Mouse (Mus musculus): ENCODE data around the gene Xlr3c. TPM values are rescaled to one million over a fixed set of nuclear protein-coding genes. Genes with fewer than 3 reads are reported as not detected.

Gene Xlr3c
- polyA plus RNA-seq, 1 experiment = not detected

Other genes with a start within 250 kb of the Xlr3c start
- gene Pnma5, start 228.3 kb downstream of the Xlr3c start, polyA plus RNA-seq (2012; ENCODE audit: insufficient read depth, low replicate concordance) = not detected in 2 replicates
- not detected in 2 replicates for gene Pnma3, start 200.6 kb downstream of the Xlr3c start, polyA plus RNA-seq (2012; ENCODE audit: insufficient read depth, low replicate concordance)
- not detected in 2 replicates for gene Xlr4a, start 182.9 kb downstream of the Xlr3c start, polyA plus RNA-seq (2012; ENCODE audit: insufficient read depth, low replicate concordance)
- gene Xlr3a, start 168.3 kb downstream of the Xlr3c start, polyA plus RNA-seq (2012; ENCODE audit: insufficient read depth, low replicate concordance) = not detected in 2 replicates
- gene Gm14685, start 148.3 kb downstream of the Xlr3c start, polyA plus RNA-seq (2012; ENCODE audit: insufficient read depth, low replicate concordance) = 0.03 TPM in 1 of 2 replicates, not detected in the other
- not detected in 2 replicates for gene Xlr5b, start 116.6 kb downstream of the Xlr3c start, polyA plus RNA-seq (2012; ENCODE audit: insufficient read depth, low replicate concordance)
- gene DXBay18, start 115.9 kb downstream of the Xlr3c start, polyA plus RNA-seq (2012; ENCODE audit: insufficient read depth, low replicate concordance) = not detected in 2 replicates
- gene Spin2d, start 88.4 kb downstream of the Xlr3c start, polyA plus RNA-seq (2012; ENCODE audit: insufficient read depth, low replicate concordance) = not detected in 2 replicates
- gene Xlr3b, start 73.2 kb downstream of the Xlr3c start, polyA plus RNA-seq (2012; ENCODE audit: insufficient read depth, low replicate concordance) = 0.17 TPM in 1 of 2 replicates, not detected in the other
- 0.91 TPM in 1 of 2 replicates, not detected in the other for gene Xlr4b, start 51.1 kb downstream of the Xlr3c start, polyA plus RNA-seq (2012; ENCODE audit: insufficient read depth, low replicate concordance)
- gene F8a, start 37.1 kb downstream of the Xlr3c start, polyA plus RNA-seq (2012; ENCODE audit: insufficient read depth, low replicate concordance) = 18.9 and 42.4 TPM in 2 replicates
- 2.7 TPM in 1 of 2 replicates, not detected in the other for gene Xlr4c, start 22.3 kb downstream of the Xlr3c start, polyA plus RNA-seq (2012; ENCODE audit: insufficient read depth, low replicate concordance)
- not detected in 2 replicates for gene Xlr5a, start 27.6 kb upstream of the Xlr3c start, polyA plus RNA-seq (2012; ENCODE audit: insufficient read depth, low replicate concordance)
- not detected in 2 replicates for gene Xlr5c, start 27.6 kb upstream of the Xlr3c start, polyA plus RNA-seq (2012; ENCODE audit: insufficient read depth, low replicate concordance)
- gene Gm45015, start 71.5 kb upstream of the Xlr3c start, polyA plus RNA-seq (2012; ENCODE audit: insufficient read depth, low replicate concordance) = not detected in 2 replicates
- 0.34 and 0.38 TPM in 2 replicates for gene Zfp275, start 77.2 kb upstream of the Xlr3c start, polyA plus RNA-seq (2012; ENCODE audit: insufficient read depth, low replicate concordance)
- gene Gm18336, start 133.3 kb upstream of the Xlr3c start, polyA plus RNA-seq (2012; ENCODE audit: insufficient read depth, low replicate concordance) = not detected in 2 replicates
- gene Zfp92, start 145.7 kb upstream of the Xlr3c start, polyA plus RNA-seq (2012; ENCODE audit: insufficient read depth, low replicate concordance) = not detected in 2 replicates
- gene Trex2, start 170.0 kb upstream of the Xlr3c start, polyA plus RNA-seq (2012; ENCODE audit: insufficient read depth, low replicate concordance) = not detected in 2 replicates
- gene Haus7, start 193.7 kb upstream of the Xlr3c start, polyA plus RNA-seq (2012; ENCODE audit: insufficient read depth, low replicate concordance) = 4.9 TPM in 1 of 2 replicates, not detected in the other
- not detected in 2 replicates for gene Bgn, start 218.2 kb upstream of the Xlr3c start, polyA plus RNA-seq (2012; ENCODE audit: insufficient read depth, low replicate concordance)
- gene Atp2b3, start 237.7 kb upstream of the Xlr3c start, polyA plus RNA-seq (2012; ENCODE audit: insufficient read depth, low replicate concordance) = 0.13 TPM in 1 of 2 replicates, not detected in the other

Data from megakaryocyte, embryonic 14.5 days (primary cell).